Mouse (Mus musculus): Measurements from ENCODE around the gene Bgn. TPM values are rescaled to one million over a fixed set of nuclear protein-coding genes. Genes with fewer than 3 reads are reported as not detected.
A peak's percentile ranks its signal among the peaks of the same experiment; 100 is the strongest.

The Bgn gene
- total and polyA plus RNA-seq, 2 experiments from 2014 or later, result 17.7 to 39.7 TPM

GRCm38 (mm10) chrX:73525223-73526140 is 42.1 kb downstream of the Bgn start:
- no peaks in the 10 kb centered on the region for H3K9me3 ChIP-seq (ENCODE audit: low read length)
- H3K36me3 ChIP-seq (ENCODE audit: insufficient read depth), result no peaks in the 10 kb centered on the region
- H3K27ac ChIP-seq (ENCODE audit: low read depth, low read length), result no peak overlapping the region
- H3K4me1 ChIP-seq (ENCODE audit: insufficient read depth), result no peaks in the 10 kb centered on the region
- H3K27me3 ChIP-seq (ENCODE audit: insufficient read depth, low read length), result no peaks in the 10 kb centered on the region
- no peak overlapping the region for H3K4me3 ChIP-seq (ENCODE audit: low read depth, low read length)
- no peak overlapping the region for H3K9ac ChIP-seq
- WGBS, result 70% methylated on average over 9 of the region's 9 CpGs
- TF ChIP-seq CTCF (IDR thresholded peaks at IDR 0.05; ENCODE audit: low read depth), result no peak
- ATAC-seq (peak; percentile 75), DNase-seq (peak; percentile 18)
- H3K4me2 ChIP-seq (ENCODE audit: low read depth), result no peak overlapping the region

GRCm38 (mm10) chrX:73526410-73526887 is 43.0 kb downstream of the Bgn start:
- H3K4me1 ChIP-seq (ENCODE audit: insufficient read depth), result no peaks in the 10 kb centered on the region
- H3K9me3 ChIP-seq (ENCODE audit: low read length), result no peaks in the 10 kb centered on the region
- 68% methylated on average over 3 of the region's 3 CpGs for WGBS
- no peak overlapping the region for H3K4me2 ChIP-seq (ENCODE audit: low read depth)
- TF ChIP-seq CTCF (IDR thresholded peaks at IDR 0.05; ENCODE audit: low read depth), result peak; percentile 25; the same call in 1 of the 2 replicates
- no peak overlapping the region for H3K4me3 ChIP-seq (ENCODE audit: low read depth, low read length)
- no peaks in the 10 kb centered on the region for H3K27me3 ChIP-seq (ENCODE audit: insufficient read depth, low read length)
- H3K27ac ChIP-seq (ENCODE audit: low read depth, low read length), result no peak overlapping the region
- ATAC-seq (no peak), DNase-seq (no peak)
- H3K9ac ChIP-seq, result no peak overlapping the region
- H3K36me3 ChIP-seq (ENCODE audit: insufficient read depth), result no peaks in the 10 kb centered on the region

DNA sequence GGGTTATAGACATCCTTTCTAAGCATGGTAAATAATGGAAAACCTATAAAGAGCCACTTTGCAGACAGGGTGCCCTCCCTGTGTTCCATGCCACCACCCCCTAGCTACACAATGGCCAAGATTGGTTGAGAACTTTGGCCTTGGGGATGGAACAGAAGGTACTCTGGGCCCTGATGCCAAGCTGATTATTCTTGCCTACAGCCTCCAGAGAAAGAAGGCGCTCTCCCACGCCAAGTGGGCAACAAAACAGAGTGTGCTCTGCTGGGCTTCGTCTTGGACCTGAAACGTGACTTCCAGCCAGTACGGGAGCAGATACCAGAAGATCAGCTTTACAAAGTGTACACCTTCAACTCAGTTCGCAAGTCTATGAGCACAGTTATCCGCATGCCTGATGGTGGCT is 54.5 kb downstream of the Bgn start:
- H3K9ac ChIP-seq, result no peak overlapping the region
- no peak overlapping the region for H3K4me2 ChIP-seq (ENCODE audit: low read depth)
- no peak overlapping the region for H3K4me3 ChIP-seq (ENCODE audit: low read depth, low read length)
- 77% methylated on average over 7 of the region's 7 CpGs for WGBS
- H3K9me3 ChIP-seq (ENCODE audit: low read length), result no peaks in the 10 kb centered on the region
- ATAC-seq, result no peak
- no peak overlapping the region for H3K27ac ChIP-seq (ENCODE audit: low read depth, low read length)
- DNase-seq, result no peak
- no peaks in the 10 kb centered on the region for H3K36me3 ChIP-seq (ENCODE audit: insufficient read depth)
- no peaks in the 10 kb centered on the region for H3K4me1 ChIP-seq (ENCODE audit: insufficient read depth)
- TF ChIP-seq CTCF (IDR thresholded peaks at IDR 0.05; ENCODE audit: low read depth), result no peak
- H3K27me3 ChIP-seq (ENCODE audit: insufficient read depth, low read length), result no peaks in the 10 kb centered on the region

- no peak for DNase-seq
- peak; percentile 40 for TF ChIP-seq CTCF (IDR thresholded peaks at IDR 0.05; ENCODE audit: low read depth)
- whole genome bisulfite sequencing, result 66% methylated on average over 3 of the region's 3 CpGs
These were observed 59.9 kb downstream of the Bgn start for GRCm38 (mm10) chrX:73543340-73543739.

More at GRCm38 (mm10) chrX:73543340-73543739, 59.9 kb downstream of the Bgn start:
- no peak overlapping the region for H3K27ac ChIP-seq (ENCODE audit: low read depth, low read length)
- no peaks in the 10 kb centered on the region for H3K27me3 ChIP-seq (ENCODE audit: insufficient read depth, low read length)
- no peak overlapping the region for H3K4me2 ChIP-seq (ENCODE audit: low read depth)
- no peaks in the 10 kb centered on the region for H3K9me3 ChIP-seq (ENCODE audit: low read length)
- no peak overlapping the region for H3K9ac ChIP-seq
- no peaks in the 10 kb centered on the region for H3K36me3 ChIP-seq (ENCODE audit: insufficient read depth)
- no peaks in the 10 kb centered on the region for H3K4me1 ChIP-seq (ENCODE audit: insufficient read depth)
- no peak overlapping the region for H3K4me3 ChIP-seq (ENCODE audit: low read depth, low read length)
- ATAC-seq, result no peak

Other genes with a start within 250 kb of the Bgn start
- gene Xlr4c, start 240.5 kb upstream of the Bgn start, total RNA-seq (2014; rRNA removed), result not detected in 2 replicates
- 0.35 TPM in 1 of 2 replicates, not detected in the other for gene Xlr4c, start 240.5 kb upstream of the Bgn start, polyA plus RNA-seq (2015; fragmentation: Nextera tagmentation; extraction: Ambion mirVana)
- gene Xlr3c, start 218.2 kb upstream of the Bgn start, total RNA-seq (2014; rRNA removed), result not detected in 2 replicates
- gene Xlr3c, start 218.2 kb upstream of the Bgn start, polyA plus RNA-seq (2015; fragmentation: Nextera tagmentation; extraction: Ambion mirVana), result 0.11 TPM in 1 of 2 replicates, not detected in the other
- not detected in 2 replicates for gene Xlr5a, start 190.6 kb upstream of the Bgn start, total RNA-seq (2014; rRNA removed)
- not detected in 2 replicates for gene Xlr5a, start 190.6 kb upstream of the Bgn start, polyA plus RNA-seq (2015; fragmentation: Nextera tagmentation; extraction: Ambion mirVana)
- gene Xlr5c, start 190.6 kb upstream of the Bgn start, total RNA-seq (2014; rRNA removed), result not detected in 2 replicates
- not detected in 2 replicates for gene Xlr5c, start 190.6 kb upstream of the Bgn start, polyA plus RNA-seq (2015; fragmentation: Nextera tagmentation; extraction: Ambion mirVana)
- not detected in 2 replicates for gene Gm45015, start 146.8 kb upstream of the Bgn start, total RNA-seq (2014; rRNA removed)
- gene Gm45015, start 146.8 kb upstream of the Bgn start, polyA plus RNA-seq (2015; fragmentation: Nextera tagmentation; extraction: Ambion mirVana), result not detected in 2 replicates
- 24.6 and 32.3 TPM in 2 replicates for gene Zfp275, start 141.0 kb upstream of the Bgn start, total RNA-seq (2014; rRNA removed)
- 3.7 and 5.2 TPM in 2 replicates for gene Zfp275, start 141.0 kb upstream of the Bgn start, polyA plus RNA-seq (2015; fragmentation: Nextera tagmentation; extraction: Ambion mirVana)
- 0.19 TPM in 1 of 2 replicates, not detected in the other for gene Gm18336, start 84.9 kb upstream of the Bgn start, total RNA-seq (2014; rRNA removed)
- gene Gm18336, start 84.9 kb upstream of the Bgn start, polyA plus RNA-seq (2015; fragmentation: Nextera tagmentation; extraction: Ambion mirVana), result 0.07 TPM in 1 of 2 replicates, not detected in the other
- gene Zfp92, start 72.5 kb upstream of the Bgn start, total RNA-seq (2014; rRNA removed), result 2.3 and 4.0 TPM in 2 replicates
- 0.54 and 0.80 TPM in 2 replicates for gene Zfp92, start 72.5 kb upstream of the Bgn start, polyA plus RNA-seq (2015; fragmentation: Nextera tagmentation; extraction: Ambion mirVana)
- gene Trex2, start 48.3 kb upstream of the Bgn start, total RNA-seq (2014; rRNA removed), result not detected in 2 replicates
- gene Trex2, start 48.3 kb upstream of the Bgn start, polyA plus RNA-seq (2015; fragmentation: Nextera tagmentation; extraction: Ambion mirVana), result not detected in 2 replicates
- gene Haus7, start 24.6 kb upstream of the Bgn start, total RNA-seq (2014; rRNA removed), result 25.3 and 33.2 TPM in 2 replicates
- gene Haus7, start 24.6 kb upstream of the Bgn start, polyA plus RNA-seq (2015; fragmentation: Nextera tagmentation; extraction: Ambion mirVana), result 50.3 and 60.8 TPM in 2 replicates
- gene Atp2b3, start 19.5 kb downstream of the Bgn start, total RNA-seq (2014; rRNA removed), result 21.4 and 26.0 TPM in 2 replicates
- gene Atp2b3, start 19.5 kb downstream of the Bgn start, polyA plus RNA-seq (2015; fragmentation: Nextera tagmentation; extraction: Ambion mirVana), result 3.9 and 5.5 TPM in 2 replicates
- 0.19 and 0.92 TPM in 2 replicates for gene Dusp9, start 155.8 kb downstream of the Bgn start, total RNA-seq (2014; rRNA removed)
- gene Dusp9, start 155.8 kb downstream of the Bgn start, polyA plus RNA-seq (2015; fragmentation: Nextera tagmentation; extraction: Ambion mirVana), result 0.23 and 0.28 TPM in 2 replicates
- gene Pnck, start 176.5 kb downstream of the Bgn start, total RNA-seq (2014; rRNA removed), result 104 and 117 TPM in 2 replicates
- 136 and 145 TPM in 2 replicates for gene Pnck, start 176.5 kb downstream of the Bgn start, polyA plus RNA-seq (2015; fragmentation: Nextera tagmentation; extraction: Ambion mirVana)
- 39.5 and 45.4 TPM in 2 replicates for gene Slc6a8, start 189.5 kb downstream of the Bgn start, total RNA-seq (2014; rRNA removed)
- 3.9 and 5.8 TPM in 2 replicates for gene Slc6a8, start 189.5 kb downstream of the Bgn start, polyA plus RNA-seq (2015; fragmentation: Nextera tagmentation; extraction: Ambion mirVana)
- 41.9 and 45.4 TPM in 2 replicates for gene Bcap31, start 232.6 kb downstream of the Bgn start, total RNA-seq (2014; rRNA removed)
- 113 and 121 TPM in 2 replicates for gene Bcap31, start 232.6 kb downstream of the Bgn start, polyA plus RNA-seq (2015; fragmentation: Nextera tagmentation; extraction: Ambion mirVana)
- 11.7 and 13.8 TPM in 2 replicates for gene Abcd1, start 233.0 kb downstream of the Bgn start, total RNA-seq (2014; rRNA removed)
- gene Abcd1, start 233.0 kb downstream of the Bgn start, polyA plus RNA-seq (2015; fragmentation: Nextera tagmentation; extraction: Ambion mirVana), result 6.7 and 7.6 TPM in 2 replicates